Mouse (Mus musculus) hindbrain, embryonic 15.5 days (tissue): ENCODE measurements around the gene Slc25a21. TPM values are rescaled to one million over a fixed set of nuclear protein-coding genes. Genes with fewer than 3 reads are reported as not detected.

Experiments
- ATAC-seq: fragments of 200-750 bp; cut with Nextera tagmentation; 2 replicates; pipeline ENCODE4 v1.8.0; 2017; ENCODE audit warnings: low read depth, moderate number of reproducible peaks, moderate TSS enrichment; ENCODE audit not compliant: low FRiP score
- H3K27ac ChIP-seq: fragments of 300-500 bp; sonication (generic); replicated peaks from 2 replicates; pipeline ENCODE4 v1.5.1; 2015; ENCODE audit warnings: mild to moderate bottlenecking, inconsistent platforms
- H3K27me3 ChIP-seq: fragments of 300-500 bp; sonication (generic); 2 replicates; pipeline ENCODE4 v1.6.1; 2015; ENCODE audit warnings: control low read depth, inconsistent platforms
- H3K36me3 ChIP-seq: fragments of 300-500 bp; sonication (generic); 2 replicates; pipeline ENCODE4 v1.6.1; 2015; ENCODE audit warnings: control low read depth, inconsistent platforms
- H3K4me1 ChIP-seq: fragments of 300-500 bp; sonication (generic); replicated peaks from 2 replicates; pipeline ENCODE4 v1.6.1; 2015; ENCODE audit warnings: control low read depth, inconsistent platforms
- H3K4me2 ChIP-seq: fragments of 300-500 bp; sonication (generic); 2 replicates; pipeline ENCODE4 v1.6.1; 2015; ENCODE audit warnings: moderate library complexity, mild to moderate bottlenecking, inconsistent platforms
- H3K4me3 ChIP-seq: fragments of 300-500 bp; sonication (generic); 2 replicates; pipeline ENCODE4 v1.5.1; 2015; ENCODE audit warnings: mild to moderate bottlenecking, inconsistent platforms
- H3K9ac ChIP-seq: fragments of 300-500 bp; sonication (generic); 2 replicates; pipeline ENCODE4 v1.6.1; 2015; ENCODE audit warnings: inconsistent platforms
- H3K9me3 ChIP-seq: fragments of 300-500 bp; sonication (generic); 2 replicates; pipeline ENCODE4 v1.6.1; 2016; ENCODE audit warnings: control low read depth, inconsistent platforms
- WGBS: fragments of 180-500 bp; shearing (Covaris S2); methylation state at CpG from one replicate; pipeline ENCODE4 v1.1.7; 2015; 5-methylcytosine and 5-hydroxymethylcytosine counted together
- polyA plus RNA-seq: library from polyadenylated mRNA; unstranded; fragments of >200 nt; fragmentation: Nextera tagmentation; extraction: Ambion mirVana; gene quantifications from 2 replicates; pipeline ENCODE4 v1.2.1, GENCODE M21; 2015

Gene Slc25a21
- polyA plus RNA-seq, 1 experiment from 2014 or later, result 0.10 TPM

GRCm38 (mm10) chr12:56691427-56692079 is 505.7 kb downstream of the Slc25a21 start, which contains the start of gene Pax9:
Pax9 (plus strand) TSS chr12:56691767.
- Histone ChIP-seq H3K4me3 (peak within 1 kb of the TSS; percentile 3; the same call in 1 of the 2 replicates), H3K36me3 (no peaks in the 10 kb centered on the region), H3K9me3 (no peaks in the 10 kb centered on the region), H3K9ac (no peak within 1 kb of the TSS), H3K4me2 (0 out of 2 replicates have a peak within 1 kb of the TSS, but pooled peaks have one; percentile 19), H3K4me1 (peaks cover 22% of the 10 kb centered on the region), H3K27ac (no peak within 1 kb of the TSS), H3K27me3 (peaks cover 98% of the 10 kb centered on the region)
- ATAC-seq, result no peak
- under 1% methylated on average over 39 of the region's 40 CpGs for WGBS

DNA sequence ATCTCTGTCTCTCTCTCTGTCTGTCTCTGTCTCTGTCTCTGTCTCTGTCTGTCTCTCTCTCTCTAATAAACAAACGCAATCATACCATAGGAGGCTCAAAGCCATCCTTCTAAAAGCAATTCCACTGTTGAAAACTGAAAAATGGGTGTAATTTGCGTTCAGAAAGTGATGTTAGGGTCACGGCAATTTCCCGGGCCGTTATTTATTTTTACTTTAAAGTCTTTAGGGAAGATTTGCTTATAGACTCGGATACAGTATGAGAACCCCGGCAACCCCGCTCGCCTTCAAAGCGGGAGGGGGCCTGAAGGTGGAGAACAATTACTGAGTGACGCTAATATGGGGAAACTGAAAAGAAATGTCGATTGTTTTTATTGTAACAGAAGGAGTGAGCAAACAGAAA is 506.3 kb downstream of the Slc25a21 start:
- H3K4me1 ChIP-seq, result peaks cover 17% of the 10 kb centered on the region
- WGBS, result under 1% methylated on average over 12 of the region's 12 CpGs
- H3K4me3 ChIP-seq, result no peak overlapping the region
- no peaks in the 10 kb centered on the region for H3K36me3 ChIP-seq
- H3K9ac ChIP-seq, result no peak overlapping the region
- H3K27ac ChIP-seq, result no peak overlapping the region
- H3K4me2 ChIP-seq, result no peak overlapping the region
- peaks cover 98% of the 10 kb centered on the region for H3K27me3 ChIP-seq
- H3K9me3 ChIP-seq, result no peaks in the 10 kb centered on the region
- no peak for ATAC-seq

GRCm38 (mm10) chr12:56690366-56690765 is 506.9 kb downstream of the Slc25a21 start:
- no peak for ATAC-seq
- Histone ChIP-seq H3K4me3 (no peak overlapping the region), H3K4me1 (peaks cover 12% of the 10 kb centered on the region), H3K4me2 (no peak overlapping the region), H3K36me3 (no peaks in the 10 kb centered on the region), H3K27me3 (peaks cover 98% of the 10 kb centered on the region), H3K9me3 (no peaks in the 10 kb centered on the region), H3K27ac (no peak overlapping the region), H3K9ac (no peak overlapping the region)
- 2% methylated on average over 16 of the region's 16 CpGs for WGBS

- H3K36me3 ChIP-seq, result no peaks in the 10 kb centered on the region
- H3K4me2 ChIP-seq, result no peak overlapping the region
- no peak overlapping the region for H3K27ac ChIP-seq
- peaks cover 9% of the 10 kb centered on the region; the same call in 1 of the 2 replicates for H3K4me1 ChIP-seq
- H3K9ac ChIP-seq, result no peak overlapping the region
- H3K4me3 ChIP-seq, result no peak overlapping the region
- no peaks in the 10 kb centered on the region for H3K9me3 ChIP-seq
- ATAC-seq, result no peak
- WGBS, result 0% methylated on average over 25 of the region's 25 CpGs
- H3K27me3 ChIP-seq, result peaks cover 96% of the 10 kb centered on the region
These were observed 507.5 kb downstream of the Slc25a21 start for GRCm38 (mm10) chr12:56689736-56690135.

- no peak for ATAC-seq
- Histone ChIP-seq H3K36me3 (no peaks in the 10 kb centered on the region), H3K4me3 (no peak overlapping the region), H3K4me1 (peaks cover 9% of the 10 kb centered on the region; the same call in 1 of the 2 replicates), H3K9ac (no peak overlapping the region), H3K27me3 (peaks cover 96% of the 10 kb centered on the region), H3K4me2 (no peak overlapping the region), H3K27ac (no peak overlapping the region), H3K9me3 (no peaks in the 10 kb centered on the region)
- 3% methylated on average over 10 of the region's 10 CpGs for WGBS
These were observed 507.9 kb downstream of the Slc25a21 start for GRCm38 (mm10) chr12:56689331-56689730.

DNA sequence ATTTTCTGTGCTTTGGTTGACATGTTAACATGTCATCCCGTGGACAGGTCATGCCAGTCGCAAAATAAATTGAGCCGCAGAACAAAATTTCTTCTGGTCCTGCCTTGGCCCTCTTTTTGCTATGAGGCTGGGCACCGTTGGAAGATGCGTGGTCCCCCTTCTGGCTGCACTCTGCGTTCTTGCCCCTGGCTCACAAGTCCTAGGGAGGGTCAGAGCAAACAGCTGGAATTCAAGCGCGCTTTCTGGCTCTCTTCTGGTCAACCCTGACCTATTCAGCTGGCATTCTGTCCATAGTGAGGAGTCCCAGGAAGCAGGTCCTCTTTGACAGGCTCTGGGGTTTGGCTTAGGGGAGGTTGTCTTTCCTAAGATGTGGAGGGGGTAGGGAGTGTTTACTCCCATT is 508.4 kb downstream of the Slc25a21 start:
- ATAC-seq, result no peak
- Histone ChIP-seq H3K4me2 (no peak overlapping the region), H3K4me3 (no peak overlapping the region), H3K27ac (no peak overlapping the region), H3K9me3 (no peaks in the 10 kb centered on the region), H3K4me1 (peaks cover 9% of the 10 kb centered on the region; the same call in 1 of the 2 replicates), H3K27me3 (peaks cover 96% of the 10 kb centered on the region), H3K9ac (no peak overlapping the region), H3K36me3 (no peaks in the 10 kb centered on the region)
- WGBS, result 2% methylated on average over 8 of the region's 8 CpGs

DNA sequence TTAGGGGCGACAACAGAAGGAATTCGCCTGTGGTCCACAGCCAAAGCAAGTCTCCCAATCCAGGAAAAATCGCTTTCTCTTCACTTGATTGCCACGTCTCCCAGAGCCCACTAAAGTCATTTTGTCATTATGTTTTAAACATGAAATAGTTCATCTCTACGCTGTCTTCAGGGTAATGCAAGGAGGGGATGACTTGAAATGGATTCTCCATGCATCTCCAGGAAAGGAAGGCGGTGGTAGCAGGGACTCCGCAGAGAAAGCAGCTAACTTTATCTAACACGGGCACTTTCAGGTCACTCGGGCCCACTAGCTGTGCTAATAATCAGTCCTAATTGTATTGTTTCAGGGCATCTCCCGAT is 508.8 kb downstream of the Slc25a21 start:
- ATAC-seq, result no peak
- H3K4me2 ChIP-seq, result no peak overlapping the region
- H3K9me3 ChIP-seq, result no peaks in the 10 kb centered on the region
- no peaks in the 10 kb centered on the region for H3K36me3 ChIP-seq
- H3K27ac ChIP-seq, result no peak overlapping the region
- no peak overlapping the region for H3K4me3 ChIP-seq
- H3K27me3 ChIP-seq, result peaks cover 96% of the 10 kb centered on the region
- no peak overlapping the region for H3K9ac ChIP-seq
- WGBS, result 3% methylated on average over 10 of the region's 10 CpGs
- H3K4me1 ChIP-seq, result peaks cover 9% of the 10 kb centered on the region; the same call in 1 of the 2 replicates

DNA sequence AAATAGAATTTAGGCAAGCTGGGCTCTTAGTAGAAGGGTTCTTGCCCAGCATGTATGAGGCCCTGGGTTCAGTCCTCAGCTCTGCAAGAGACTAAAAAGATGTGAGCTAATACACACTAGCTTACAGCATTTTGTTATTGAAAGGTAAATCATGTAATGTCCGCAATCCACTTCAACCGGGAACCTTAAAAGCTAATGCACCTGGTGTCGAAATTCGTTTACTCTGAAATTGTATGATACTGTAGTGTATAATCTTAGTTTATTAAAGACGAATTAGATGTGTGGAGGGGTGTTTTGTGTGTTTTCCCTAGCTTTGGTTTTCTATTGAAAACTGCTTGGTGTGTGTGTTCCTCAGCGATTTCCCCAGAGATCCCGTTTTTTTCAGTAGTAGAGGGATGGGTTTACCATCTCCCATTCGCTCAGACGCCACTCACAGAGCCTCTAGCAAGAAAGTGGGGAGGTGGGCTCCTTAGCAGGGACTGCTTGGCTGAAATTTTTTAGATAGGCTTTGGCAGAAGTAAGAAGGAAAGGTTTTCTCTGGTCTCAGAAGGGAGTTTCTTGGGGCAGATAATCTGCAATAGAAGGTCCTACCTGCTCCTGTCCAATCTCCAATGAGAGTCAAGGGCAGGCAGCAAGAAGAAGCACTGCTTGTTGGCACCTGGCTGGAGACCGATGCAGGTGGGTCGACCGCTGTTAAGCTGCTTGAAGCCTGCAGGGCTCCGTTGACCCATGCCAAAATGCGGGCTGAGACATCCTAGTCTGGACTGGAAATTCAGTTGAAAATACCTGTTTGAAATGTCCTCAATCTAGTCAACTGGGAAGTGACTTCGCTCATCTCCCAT is 509.4 kb downstream of the Slc25a21 start:
- Histone ChIP-seq H3K4me2 (no peak overlapping the region), H3K4me1 (peaks cover 9% of the 10 kb centered on the region; the same call in 1 of the 2 replicates), H3K27ac (no peak overlapping the region), H3K9ac (no peak overlapping the region), H3K9me3 (no peaks in the 10 kb centered on the region), H3K36me3 (no peaks in the 10 kb centered on the region), H3K27me3 (peaks cover 96% of the 10 kb centered on the region), H3K4me3 (no peak overlapping the region)
- ATAC-seq, result no peak
- 5% methylated on average over 15 of the region's 15 CpGs for WGBS

DNA sequence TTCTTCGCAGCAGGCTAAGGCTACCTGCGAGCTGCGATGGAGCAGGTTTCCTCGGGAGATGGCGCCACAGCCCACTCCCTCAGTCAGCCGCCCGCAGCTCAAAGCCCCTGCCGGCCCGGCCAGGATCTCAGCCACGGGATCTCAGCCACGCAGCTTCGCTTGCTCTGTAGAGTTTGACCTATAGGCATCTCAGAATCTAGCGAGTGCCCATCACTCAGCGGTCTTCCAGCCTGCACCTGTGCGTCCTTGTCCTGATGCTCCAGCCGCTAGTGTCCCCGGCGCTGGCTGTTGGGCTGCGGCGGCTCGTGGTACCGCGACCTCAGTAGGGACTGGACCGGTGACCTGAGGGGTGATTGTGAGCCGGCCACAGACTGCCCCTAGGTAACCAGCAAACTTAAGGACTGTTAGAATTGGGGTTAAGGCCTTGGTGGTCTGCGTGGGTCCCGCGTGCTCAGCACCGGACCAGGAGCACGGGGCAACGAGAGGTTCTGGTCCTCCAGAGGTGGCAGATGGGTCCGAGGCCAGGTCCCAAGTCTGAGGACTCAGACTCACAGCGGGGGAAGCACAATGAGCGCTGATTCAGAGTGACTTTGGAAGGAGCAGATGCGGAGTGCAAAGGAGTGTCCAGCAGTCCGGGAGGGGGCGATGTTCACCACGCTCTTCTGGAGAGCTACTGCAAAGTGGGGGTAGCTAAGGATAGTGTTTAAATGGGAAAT is 516.0 kb downstream of the Slc25a21 start:
- Histone ChIP-seq H3K36me3 (no peaks in the 10 kb centered on the region), H3K4me2 (peak overlapping the region; percentile 59), H3K9ac (no peak overlapping the region), H3K27ac (no peak overlapping the region), H3K4me3 (peak overlapping the region; percentile 32), H3K4me1 (peaks cover 8% of the 10 kb centered on the region), H3K9me3 (no peaks in the 10 kb centered on the region), H3K27me3 (peaks cover 86% of the 10 kb centered on the region)
- WGBS, result 1% methylated on average over 38 of the region's 38 CpGs
- ATAC-seq, result peak; percentile 61

GRCm38 (mm10) chr12:56677620-56678019 is 519.7 kb downstream of the Slc25a21 start:
- ATAC-seq, result no peak
- WGBS, result 75% methylated on average over 7 of the region's 7 CpGs
- Histone ChIP-seq H3K36me3 (no peaks in the 10 kb centered on the region), H3K4me2 (no peak overlapping the region), H3K4me3 (no peak overlapping the region), H3K9me3 (no peaks in the 10 kb centered on the region), H3K9ac (no peak overlapping the region), H3K27me3 (peaks cover 61% of the 10 kb centered on the region), H3K27ac (no peak overlapping the region), H3K4me1 (peaks cover 8% of the 10 kb centered on the region)

- Histone ChIP-seq H3K36me3 (no peaks in the 10 kb centered on the region), H3K9me3 (no peaks in the 10 kb centered on the region), H3K4me3 (no peak overlapping the region), H3K9ac (no peak overlapping the region), H3K27ac (no peak overlapping the region), H3K4me1 (no peaks in the 10 kb centered on the region), H3K4me2 (no peak overlapping the region), H3K27me3 (peaks cover 32% of the 10 kb centered on the region)
- ATAC-seq, result no peak
- WGBS, result 37% methylated on average over 3 of the region's 3 CpGs
These were observed 522.5 kb downstream of the Slc25a21 start for GRCm38 (mm10) chr12:56674726-56675125.

GRCm38 (mm10) chr12:56670795-56671194 is 526.5 kb downstream of the Slc25a21 start:
- Histone ChIP-seq H3K4me2 (no peak overlapping the region), H3K36me3 (no peaks in the 10 kb centered on the region), H3K27ac (no peak overlapping the region), H3K4me1 (no peaks in the 10 kb centered on the region), H3K27me3 (peaks cover 5% of the 10 kb centered on the region), H3K4me3 (no peak overlapping the region), H3K9ac (no peak overlapping the region), H3K9me3 (no peaks in the 10 kb centered on the region)
- WGBS, result 93% methylated on average over 9 of the region's 9 CpGs
- ATAC-seq, result no peak
